Mouse (Mus musculus) limb, embryonic 12.5 days (tissue): ENCODE measurements around the gene Wipi2. TPM values are rescaled to one million over a fixed set of nuclear protein-coding genes. Genes with fewer than 3 reads are reported as not detected.

Experiments used
- ATAC-seq: fragments of 200-750 bp; cut with Nextera tagmentation; 2 replicates; pipeline ENCODE4 v1.8.0; 2017; ENCODE audit warnings: low read depth, moderate TSS enrichment; ENCODE audit not compliant: insufficient number of reproducible peaks, insufficient read depth, low FRiP score, low TSS enrichment
- H3K27ac ChIP-seq: fragments of 300-500 bp; sonication (generic); 2 replicates; pipeline ENCODE4 v1.5.1; 2016; ENCODE audit warnings: mild to moderate bottlenecking, moderate library complexity
- H3K27me3 ChIP-seq: fragments of 300-500 bp; sonication (generic); 2 replicates; pipeline ENCODE4 v1.6.1; 2016; ENCODE audit warnings: mild to moderate bottlenecking, moderate library complexity
- H3K36me3 ChIP-seq: fragments of 300-500 bp; sonication (generic); 2 replicates; pipeline ENCODE4 v1.6.1; 2016; ENCODE audit warnings: mild to moderate bottlenecking, moderate library complexity
- H3K4me1 ChIP-seq: fragments of 300-500 bp; sonication (generic); replicated peaks from 2 replicates; pipeline ENCODE4 v1.6.1; 2016
- H3K4me2 ChIP-seq: fragments of 300-500 bp; sonication (generic); 2 replicates; pipeline ENCODE4 v1.6.1; 2016; ENCODE audit warnings: mild to moderate bottlenecking, moderate library complexity
- H3K4me3 ChIP-seq: fragments of 300-500 bp; sonication (generic); replicated peaks from 2 replicates; pipeline ENCODE4 v1.5.1; 2016; ENCODE audit warnings: mild to moderate bottlenecking
- H3K9ac ChIP-seq: fragments of 300-500 bp; sonication (generic); replicated peaks from 2 replicates; pipeline ENCODE4 v1.6.1; 2016; ENCODE audit warnings: mild to moderate bottlenecking, moderate library complexity
- H3K9me3 ChIP-seq: fragments of 300-500 bp; sonication (generic); 2 replicates; pipeline ENCODE4 v1.6.1; 2016; ENCODE audit warnings: mild to moderate bottlenecking, moderate library complexity
- WGBS: fragments of 180-500 bp; shearing (Covaris S2); methylation state at CpG from one replicate; pipeline ENCODE4 v1.1.7; 2016; 5-methylcytosine and 5-hydroxymethylcytosine counted together
- polyA plus RNA-seq: library from polyadenylated mRNA; unstranded; fragments of >200 nt; fragmentation: Nextera tagmentation; extraction: Ambion mirVana; gene quantifications from 2 replicates; pipeline ENCODE4 v1.2.1, GENCODE M21; 2016

Gene Wipi2
- polyA plus RNA-seq, 1 experiment from 2014 or later = 69.9 TPM

GRCm38 (mm10) chr5:142629663-142630025, 2.1 kb downstream of the Wipi2 start:
- Histone ChIP-seq H3K27me3 (no peaks in the 10 kb centered on the region), H3K9me3 (no peaks in the 10 kb centered on the region), H3K4me2 (peak overlapping the region; percentile 81), H3K4me3 (peak overlapping the region; percentile 98), H3K36me3 (peaks cover 25% of the 10 kb centered on the region), H3K4me1 (peaks cover 12% of the 10 kb centered on the region), H3K9ac (peak overlapping the region; percentile 89), H3K27ac (peak overlapping the region; percentile 83)
- under 1% methylated on average over 41 of the region's 41 CpGs for WGBS
- peak; percentile 77 for ATAC-seq

- Histone ChIP-seq H3K36me3 (peaks cover 30% of the 10 kb centered on the region), H3K9me3 (no peaks in the 10 kb centered on the region), H3K9ac (peak overlapping the region; percentile 89), H3K4me2 (peak overlapping the region; percentile 81), H3K27ac (no peak overlapping the region; the same call in 1 of the 2 replicates), H3K4me3 (peak overlapping the region; percentile 98), H3K4me1 (peaks cover 12% of the 10 kb centered on the region), H3K27me3 (no peaks in the 10 kb centered on the region)
- no peak for ATAC-seq
- WGBS = 12% methylated on average over 6 of the region's 6 CpGs
Observed at GRCm38 (mm10) chr5:142630224-142630623, 2.7 kb downstream of the Wipi2 start.

- no peak for ATAC-seq
- H3K9ac ChIP-seq = no peak overlapping the region
- peaks cover 85% of the 10 kb centered on the region for H3K36me3 ChIP-seq
- no peaks in the 10 kb centered on the region for H3K4me1 ChIP-seq
- H3K4me2 ChIP-seq = no peak overlapping the region
- no peak overlapping the region for H3K27ac ChIP-seq
- no peaks in the 10 kb centered on the region for H3K27me3 ChIP-seq
- WGBS = 94% methylated on average over 5 of the region's 5 CpGs
- H3K9me3 ChIP-seq = no peaks in the 10 kb centered on the region
- H3K4me3 ChIP-seq = no peak overlapping the region
Observed at GRCm38 (mm10) chr5:142637823-142638222, 10.3 kb downstream of the Wipi2 start.

GRCm38 (mm10) chr5:142640088-142640487, 12.6 kb downstream of the Wipi2 start:
- no peak overlapping the region for H3K9ac ChIP-seq
- no peak overlapping the region for H3K27ac ChIP-seq
- WGBS = 86% methylated on average over 5 of the region's 5 CpGs
- no peak overlapping the region for H3K4me2 ChIP-seq
- no peaks in the 10 kb centered on the region for H3K9me3 ChIP-seq
- H3K4me1 ChIP-seq = no peaks in the 10 kb centered on the region
- no peak overlapping the region for H3K4me3 ChIP-seq
- H3K36me3 ChIP-seq = peaks cover 80% of the 10 kb centered on the region
- no peak for ATAC-seq
- no peaks in the 10 kb centered on the region for H3K27me3 ChIP-seq

GRCm38 (mm10) chr5:142641331-142642051, 14.0 kb downstream of the Wipi2 start:
- Histone ChIP-seq H3K9me3 (no peaks in the 10 kb centered on the region), H3K27ac (no peak overlapping the region), H3K36me3 (peaks cover 67% of the 10 kb centered on the region), H3K27me3 (no peaks in the 10 kb centered on the region), H3K4me1 (no peaks in the 10 kb centered on the region), H3K4me2 (no peak overlapping the region), H3K4me3 (no peak overlapping the region), H3K9ac (no peak overlapping the region)
- ATAC-seq = no peak
- 90% methylated on average over 6 of the region's 6 CpGs for WGBS

GRCm38 (mm10) chr5:142648162-142648561, 20.7 kb downstream of the Wipi2 start:
- no peak overlapping the region for H3K4me2 ChIP-seq
- H3K4me3 ChIP-seq = no peak overlapping the region
- 77% methylated on average over 7 of the region's 7 CpGs for WGBS
- H3K4me1 ChIP-seq = peaks cover 13% of the 10 kb centered on the region; the same call in 1 of the 2 replicates
- ATAC-seq = no peak
- H3K9ac ChIP-seq = no peak overlapping the region
- no peaks in the 10 kb centered on the region for H3K27me3 ChIP-seq
- no peak overlapping the region for H3K27ac ChIP-seq
- H3K36me3 ChIP-seq = peaks cover 28% of the 10 kb centered on the region
- no peaks in the 10 kb centered on the region for H3K9me3 ChIP-seq

- ATAC-seq = no peak
- H3K27ac ChIP-seq = peak overlapping the region; percentile 47; the same call in 1 of the 2 replicates
- no peaks in the 10 kb centered on the region for H3K9me3 ChIP-seq
- 0 out of 2 replicates have a peak overlapping the region, but pooled peaks have one; percentile 23 for H3K9ac ChIP-seq
- WGBS = 90% methylated on average over 4 of the region's 4 CpGs
- H3K36me3 ChIP-seq = peaks cover 21% of the 10 kb centered on the region
- H3K27me3 ChIP-seq = no peaks in the 10 kb centered on the region
- H3K4me3 ChIP-seq = no peak overlapping the region
- peaks cover 13% of the 10 kb centered on the region; the same call in 1 of the 2 replicates for H3K4me1 ChIP-seq
- no peak overlapping the region for H3K4me2 ChIP-seq
Observed at GRCm38 (mm10) chr5:142649460-142650050, 22.1 kb downstream of the Wipi2 start.

- ATAC-seq = no peak
- Histone ChIP-seq H3K27me3 (no peaks in the 10 kb centered on the region), H3K4me2 (no peak overlapping the region), H3K36me3 (peaks cover 23% of the 10 kb centered on the region), H3K27ac (peak overlapping the region; percentile 47), H3K9me3 (no peaks in the 10 kb centered on the region), H3K4me1 (peaks cover 13% of the 10 kb centered on the region; the same call in 1 of the 2 replicates), H3K9ac (no peak overlapping the region), H3K4me3 (no peak overlapping the region)
- WGBS = 58% methylated on average over 3 of the region's 3 CpGs
Observed at GRCm38 (mm10) chr5:142650390-142650789, 22.9 kb downstream of the Wipi2 start.

- 72% methylated on average over 6 of the region's 6 CpGs for WGBS
- H3K27me3 ChIP-seq = no peaks in the 10 kb centered on the region
- no peak overlapping the region for H3K9ac ChIP-seq
- H3K4me2 ChIP-seq = no peak overlapping the region
- no peak overlapping the region for H3K4me3 ChIP-seq
- peaks cover 28% of the 10 kb centered on the region for H3K36me3 ChIP-seq
- H3K27ac ChIP-seq = no peak overlapping the region
- no peaks in the 10 kb centered on the region for H3K9me3 ChIP-seq
- H3K4me1 ChIP-seq = peaks cover 13% of the 10 kb centered on the region; the same call in 1 of the 2 replicates
- ATAC-seq = no peak
Observed at GRCm38 (mm10) chr5:142650794-142651497, 23.4 kb downstream of the Wipi2 start.

GRCm38 (mm10) chr5:142652266-142652665, 24.8 kb downstream of the Wipi2 start:
- Histone ChIP-seq H3K9me3 (no peaks in the 10 kb centered on the region), H3K9ac (no peak overlapping the region), H3K4me3 (no peak overlapping the region), H3K27ac (no peak overlapping the region), H3K4me2 (no peak overlapping the region), H3K36me3 (peaks cover 36% of the 10 kb centered on the region), H3K27me3 (no peaks in the 10 kb centered on the region), H3K4me1 (peaks cover 13% of the 10 kb centered on the region; the same call in 1 of the 2 replicates)
- no peak for ATAC-seq
- WGBS = 64% methylated on average over 4 of the region's 4 CpGs
